Mouse (Mus musculus) natural killer cell, adult 2 months (primary cell): ENCODE data around the gene Ccnd3.

Experiments used
- DNase-seq, 2 experiments: peaks; one replicate each; pipeline ENCODE4 v3.0.0; 2022; ENCODE audit warnings: low spot score in 2 of 2

The Ccnd3 gene

DNA sequence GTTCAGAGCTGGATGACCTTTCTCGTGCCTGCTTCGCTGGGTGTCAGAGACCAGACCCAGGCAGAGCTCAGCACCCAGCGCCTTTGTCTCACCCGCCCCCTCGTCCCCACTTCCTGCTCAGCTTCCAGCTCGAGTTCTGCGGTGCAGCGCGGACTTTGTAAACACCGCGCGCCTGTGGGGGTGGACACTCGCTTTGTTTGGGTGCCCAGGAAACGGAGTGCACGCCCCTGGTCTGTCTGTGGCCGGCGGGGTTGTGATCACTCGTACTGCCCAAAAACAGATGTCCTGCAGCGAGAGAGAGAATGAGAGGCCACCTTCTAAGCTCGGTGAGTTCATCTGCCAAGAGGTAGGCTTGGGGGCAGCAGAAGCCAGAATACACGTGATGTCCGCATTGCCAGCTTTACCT is at the start of gene Ccnd3:
Gene Ccnd3 (plus strand): TSS at position 111 of the 406 bp plus-strand sequence.
- DNase-seq, result peak; percentile 90 to 96

DNA sequence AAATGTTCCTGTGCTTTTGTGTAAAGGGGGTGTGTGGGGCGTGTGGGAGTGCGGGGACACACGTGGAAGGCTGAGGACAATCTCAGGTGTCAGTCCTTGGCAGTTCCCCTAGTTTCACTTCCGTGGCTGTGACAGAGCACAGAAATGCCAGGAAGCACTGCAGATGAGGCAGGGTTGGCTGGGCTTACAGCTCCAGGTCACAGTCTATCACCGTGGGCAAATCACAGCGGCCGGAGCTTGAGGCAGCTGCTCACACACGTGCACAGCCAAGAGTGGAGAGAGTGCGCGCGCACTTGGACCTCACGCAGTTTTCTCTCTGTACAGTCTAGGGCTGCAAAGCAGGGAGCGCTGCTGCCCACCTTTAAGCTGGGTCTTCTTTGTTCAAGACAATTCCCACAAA is 46.5 kb upstream of the Ccnd3 start:
- no peak for DNase-seq

DNA sequence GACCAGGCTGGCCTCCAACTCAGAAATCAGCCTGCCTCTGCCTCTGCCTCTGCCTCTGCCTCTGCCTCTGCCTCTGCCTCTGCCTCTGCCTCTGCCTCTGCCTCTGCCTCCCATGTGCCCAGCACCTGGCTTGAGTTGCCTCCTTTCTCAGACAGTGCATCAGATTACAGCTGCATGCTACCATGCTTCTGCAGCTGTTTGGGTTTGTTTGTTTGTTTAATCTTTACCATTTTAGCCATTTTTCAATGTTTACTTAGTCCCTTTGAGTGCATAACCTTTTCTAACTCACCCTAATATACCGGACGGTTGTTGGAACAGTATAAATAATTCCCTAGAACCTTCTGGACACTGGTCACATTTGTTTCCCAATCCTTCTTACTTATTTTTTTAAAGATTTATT is 45.9 kb upstream of the Ccnd3 start:
- DNase-seq, result no peak

DNA sequence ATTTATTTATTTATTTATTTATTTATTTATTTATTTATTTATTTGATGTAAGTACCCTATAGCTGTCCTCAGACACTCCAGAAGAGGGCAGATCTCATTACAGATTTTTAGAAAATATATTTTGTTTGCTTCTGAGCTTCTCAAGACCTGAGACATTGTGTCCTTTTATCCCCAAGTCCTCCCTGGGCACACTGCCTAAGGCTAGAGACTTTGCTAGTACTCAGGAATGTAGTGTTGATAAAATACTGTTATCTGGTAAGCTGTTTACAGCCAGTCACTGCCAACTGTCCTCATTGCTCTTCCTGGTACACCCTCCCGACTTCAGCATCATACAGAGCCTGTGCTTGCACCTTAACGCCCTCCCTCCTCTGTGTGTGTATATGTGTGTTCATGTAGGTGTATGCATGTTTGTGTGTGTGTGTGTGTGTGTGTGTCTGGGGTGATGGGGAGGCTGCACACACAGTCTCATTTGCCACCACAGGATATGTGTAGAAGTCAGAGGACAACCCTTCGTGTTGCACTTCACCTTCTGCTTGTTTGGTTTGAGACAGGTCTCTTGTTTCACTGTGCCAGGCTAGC is 45.4 kb upstream of the Ccnd3 start:
- no peak for DNase-seq

DNA sequence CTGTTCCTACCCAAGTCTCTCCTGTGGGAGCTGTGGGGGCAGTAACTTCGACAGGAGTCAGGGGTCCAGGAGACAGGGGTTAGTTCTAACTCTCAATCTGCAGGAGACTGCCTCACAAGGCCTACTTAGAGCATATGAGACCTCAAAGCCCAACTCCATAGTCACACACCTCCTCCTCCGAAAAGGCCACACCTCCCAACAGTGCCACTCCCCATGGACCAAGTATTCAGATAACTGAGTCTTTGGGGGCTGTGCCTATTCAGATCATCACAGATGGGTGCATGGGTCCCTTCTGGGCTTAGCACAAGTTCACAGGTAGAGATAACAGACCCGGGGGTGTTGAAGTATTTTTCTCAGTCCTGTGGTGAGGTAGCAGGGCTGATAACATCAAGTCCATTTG is 43.2 kb upstream of the Ccnd3 start:
- DNase-seq, result no peak

DNA sequence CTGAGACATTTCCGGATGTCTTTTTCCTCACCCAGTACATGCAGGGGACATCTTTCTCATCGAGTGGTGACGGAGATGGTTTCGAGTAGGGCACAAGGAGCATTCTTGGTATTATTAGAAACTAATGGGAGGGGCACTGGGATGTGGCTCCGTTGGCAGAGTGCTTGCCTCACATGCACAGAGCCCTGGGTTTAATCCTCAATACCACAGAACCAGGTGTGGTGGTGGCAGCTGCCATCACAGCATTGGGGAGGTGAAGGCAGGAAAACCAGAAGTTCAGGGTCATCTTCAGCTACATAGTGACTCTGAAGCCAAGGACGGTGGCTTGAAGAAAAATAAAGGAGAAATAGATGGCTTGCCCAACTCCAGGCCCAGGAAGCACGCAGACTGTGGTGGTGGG is 42.6 kb upstream of the Ccnd3 start:
- DNase-seq, result no peak

DNA sequence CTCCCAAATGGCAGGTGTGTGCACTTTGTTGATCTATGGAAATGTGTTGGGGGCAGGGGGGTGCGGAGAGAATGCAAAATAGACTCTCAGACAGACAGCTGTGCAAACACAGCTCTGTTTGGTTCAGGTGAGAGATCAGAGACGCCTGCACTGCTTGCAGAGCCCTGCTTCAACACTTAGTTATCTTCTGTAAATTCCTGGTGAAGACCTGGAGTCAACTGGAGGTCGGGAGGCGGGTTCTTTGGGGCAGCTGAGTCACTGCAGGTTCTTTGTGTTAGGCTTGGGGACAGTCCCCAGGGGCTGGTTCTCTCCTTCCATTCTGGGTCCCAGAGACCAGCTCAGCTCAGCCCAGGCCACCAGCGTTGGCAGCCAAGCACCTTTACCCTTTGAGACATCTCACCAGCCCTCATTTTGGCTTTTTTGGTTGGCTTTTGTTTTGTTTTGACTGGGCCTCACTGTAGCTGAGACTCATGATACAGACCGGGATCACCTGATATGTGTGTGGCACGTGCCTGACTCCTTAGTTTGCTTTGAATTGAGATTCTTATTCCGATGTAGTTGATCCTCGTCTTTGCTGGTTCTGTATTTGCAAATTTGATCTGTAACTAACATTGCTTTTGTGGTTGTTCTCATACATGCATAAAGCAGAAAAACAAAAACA is 42.0 kb upstream of the Ccnd3 start:
- DNase-seq, result no peak

DNA sequence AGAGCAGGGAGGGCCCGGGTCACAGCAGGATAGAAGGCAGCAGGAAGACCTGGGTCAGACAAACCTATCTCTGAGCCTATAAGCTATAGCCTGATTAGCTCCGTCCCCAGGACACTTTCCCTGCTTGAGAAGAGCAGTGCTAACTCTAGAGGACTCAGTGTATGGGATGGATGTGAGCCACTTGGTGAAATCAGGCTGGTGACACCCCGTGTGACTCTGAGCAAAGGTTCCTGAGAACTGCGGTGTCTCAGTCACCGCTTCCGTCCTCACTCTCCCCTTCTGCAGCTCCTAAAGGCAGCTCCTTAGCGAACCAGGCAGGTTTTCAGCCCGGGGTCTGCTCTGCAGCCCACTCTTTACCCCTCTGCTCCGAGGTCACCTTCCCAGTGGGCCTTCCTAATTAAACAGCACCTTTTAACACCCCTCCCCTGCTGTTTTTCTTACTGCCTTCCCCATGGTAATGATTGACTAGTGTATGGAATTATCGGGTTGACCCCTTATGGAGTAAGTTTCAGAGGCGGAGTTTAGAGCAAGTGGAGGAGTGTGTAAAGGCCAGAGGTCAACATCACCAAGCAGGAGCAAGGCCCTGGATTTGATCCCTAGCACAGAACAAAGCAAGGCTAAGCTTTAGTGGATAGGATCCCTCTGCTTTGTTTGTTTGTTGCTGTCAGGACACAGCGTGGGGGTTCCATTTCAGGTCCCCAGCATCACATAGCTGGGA is 40.4 kb upstream of the Ccnd3 start:
- no peak for DNase-seq

DNA sequence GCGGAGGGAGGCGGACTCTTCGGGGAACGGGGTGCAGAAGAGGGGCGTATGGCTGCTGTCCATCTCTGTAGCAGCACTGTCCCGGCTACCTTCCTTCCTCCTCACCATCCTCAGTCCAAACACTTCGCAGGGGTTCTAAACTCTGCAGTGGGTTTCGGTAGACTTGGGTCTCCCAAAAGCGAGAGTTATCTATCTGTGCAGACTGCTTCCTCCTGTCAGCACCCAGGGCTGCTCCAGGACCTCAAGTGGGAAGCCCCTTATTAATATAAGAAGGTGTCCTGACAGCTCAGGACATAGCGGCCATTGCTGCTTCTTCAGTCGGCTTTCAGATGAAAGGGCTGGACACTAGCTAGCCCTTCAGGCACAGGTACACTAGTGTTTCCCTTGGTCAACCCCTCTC is 39.8 kb upstream of the Ccnd3 start:
- DNase-seq, result no peak

DNA sequence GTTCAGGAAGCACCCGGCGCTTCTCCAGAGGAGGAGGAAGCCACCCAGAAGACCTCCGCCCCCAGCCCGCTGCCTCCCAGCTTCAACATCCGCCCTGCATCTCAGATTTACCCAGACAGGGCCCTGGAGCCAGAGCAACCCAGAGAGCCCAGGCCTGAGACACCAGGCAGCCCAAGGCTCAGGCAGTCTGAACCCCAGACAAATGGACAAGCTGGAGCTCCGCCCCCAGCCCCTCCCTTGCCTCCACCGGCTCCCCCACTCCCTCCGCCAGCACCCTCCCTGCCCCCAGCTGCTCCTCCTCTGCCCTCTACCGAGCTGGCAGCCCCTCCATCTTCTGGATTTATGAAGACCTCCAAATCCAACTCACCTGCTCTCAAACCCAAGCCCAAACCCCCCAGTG is 38.6 kb upstream of the Ccnd3 start:
- DNase-seq, result no peak

DNA sequence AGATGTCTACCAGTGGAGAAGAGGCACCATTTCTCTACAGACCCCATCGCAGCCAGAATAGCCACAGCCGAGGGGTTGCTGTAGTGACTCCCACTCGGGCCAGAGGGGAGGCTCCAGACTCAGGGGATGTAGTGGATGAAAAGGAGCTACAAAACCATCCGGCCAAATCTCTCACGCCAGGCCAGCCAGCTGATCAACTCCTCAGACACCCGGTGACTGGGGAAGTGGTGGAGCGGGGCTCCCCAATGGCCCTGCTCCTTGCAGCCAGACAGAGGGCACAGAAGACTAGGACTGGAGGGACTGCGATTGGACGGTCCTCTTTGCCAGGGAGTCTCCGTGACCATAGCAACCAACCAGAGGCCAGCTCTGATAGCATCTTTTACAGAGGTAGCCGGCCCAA is 37.2 kb upstream of the Ccnd3 start:
- no peak for DNase-seq

DNA sequence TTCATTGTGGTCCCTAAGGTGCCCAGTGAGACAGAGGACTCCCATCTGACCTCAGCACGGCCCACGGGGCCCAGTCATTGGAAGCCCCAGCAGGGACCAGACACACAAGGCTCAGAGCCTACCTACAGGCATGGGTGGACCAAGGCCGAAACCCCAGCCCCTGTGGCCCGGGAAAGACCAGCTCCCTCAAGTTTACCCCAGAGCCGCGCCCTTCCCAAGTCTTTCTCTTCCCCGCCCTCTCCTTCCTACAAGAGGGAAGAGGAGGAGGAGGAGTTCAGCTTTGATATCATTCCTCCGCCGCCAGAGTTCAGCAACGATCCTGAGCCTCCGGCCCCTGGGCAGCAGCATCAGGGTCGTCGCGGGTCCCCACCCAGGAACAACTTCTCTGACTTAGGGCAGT is 36.8 kb upstream of the Ccnd3 start:
- DNase-seq, result no peak

DNA sequence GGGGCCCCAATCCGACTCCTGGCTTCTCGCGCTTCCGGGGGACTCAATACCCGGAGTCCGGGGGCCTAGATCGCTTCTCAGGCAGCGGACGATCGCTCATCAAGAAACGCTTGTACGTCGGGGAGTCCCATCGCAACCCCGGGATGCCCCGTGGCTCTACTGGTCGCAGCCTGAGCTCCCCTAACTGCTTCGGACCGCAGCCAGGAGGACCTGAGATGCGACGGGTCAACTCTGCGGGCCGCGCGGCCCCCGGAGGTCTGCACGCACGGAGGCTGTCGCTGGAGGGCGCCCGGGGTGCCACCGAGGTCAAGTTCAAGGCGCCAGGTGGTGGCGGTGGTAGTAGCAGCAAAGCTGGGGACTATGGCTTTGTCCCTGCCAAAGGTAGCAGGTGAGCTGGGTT is 36.4 kb upstream of the Ccnd3 start:
- DNase-seq, result no peak

DNA sequence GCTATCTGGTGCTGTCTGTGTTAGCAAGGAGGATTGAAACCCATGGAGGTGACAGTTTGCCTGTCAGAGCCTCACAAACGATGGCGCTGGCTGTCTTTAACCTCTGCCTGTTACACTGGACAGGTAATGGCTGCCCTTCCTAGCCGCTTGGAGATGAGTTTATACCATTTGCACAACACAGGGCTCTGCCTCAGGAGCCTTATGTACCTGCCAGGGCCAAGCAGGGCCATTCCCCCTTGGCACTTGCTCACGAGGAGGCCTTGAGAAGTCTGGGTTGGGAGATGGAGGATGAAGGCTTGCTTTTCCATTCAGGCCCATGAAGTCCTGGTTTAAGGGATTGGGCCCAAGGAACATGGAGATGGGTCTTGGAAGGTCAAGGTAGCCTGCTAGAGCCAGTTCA is 35.2 kb upstream of the Ccnd3 start:
- no peak for DNase-seq

DNA sequence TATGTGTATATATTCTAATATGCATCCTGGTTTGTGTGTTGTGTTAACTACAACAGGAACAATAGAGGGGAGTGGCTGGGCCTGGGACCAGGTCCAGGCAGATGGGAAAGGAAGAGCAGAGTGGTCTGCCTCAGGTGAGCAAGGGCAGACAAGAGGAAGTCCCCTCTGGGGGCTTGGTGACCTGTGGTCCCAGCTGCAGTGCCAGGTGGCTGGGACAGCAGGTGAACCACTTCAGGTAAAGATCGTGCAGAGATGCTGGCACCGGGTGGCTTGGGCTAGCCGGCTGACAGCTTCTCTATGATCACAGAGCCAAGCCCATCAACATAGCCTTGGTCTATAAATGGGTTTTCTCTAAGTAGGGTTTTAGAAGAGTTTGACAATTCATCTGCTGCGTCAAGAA is 34.7 kb upstream of the Ccnd3 start:
- no peak for DNase-seq

DNA sequence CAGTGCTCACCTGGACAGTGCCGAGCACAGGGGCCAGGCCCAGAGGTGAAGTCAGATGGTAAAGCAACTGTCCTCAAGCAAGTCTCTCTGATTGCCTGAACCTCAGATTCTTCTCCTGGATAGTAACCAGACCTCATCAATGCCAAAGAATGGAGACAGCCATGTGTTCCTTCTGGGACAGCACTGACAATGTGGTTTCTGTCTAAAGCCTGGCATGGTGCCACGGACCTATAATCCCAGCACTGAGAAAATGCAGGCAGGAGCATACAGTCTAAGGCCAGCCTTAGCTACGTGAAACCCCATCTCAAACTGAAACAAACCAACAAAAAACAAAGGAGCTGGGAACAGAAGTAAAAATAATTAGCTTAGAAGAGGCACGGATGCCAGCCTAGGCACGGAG is 34.2 kb upstream of the Ccnd3 start:
- no peak for DNase-seq

DNA sequence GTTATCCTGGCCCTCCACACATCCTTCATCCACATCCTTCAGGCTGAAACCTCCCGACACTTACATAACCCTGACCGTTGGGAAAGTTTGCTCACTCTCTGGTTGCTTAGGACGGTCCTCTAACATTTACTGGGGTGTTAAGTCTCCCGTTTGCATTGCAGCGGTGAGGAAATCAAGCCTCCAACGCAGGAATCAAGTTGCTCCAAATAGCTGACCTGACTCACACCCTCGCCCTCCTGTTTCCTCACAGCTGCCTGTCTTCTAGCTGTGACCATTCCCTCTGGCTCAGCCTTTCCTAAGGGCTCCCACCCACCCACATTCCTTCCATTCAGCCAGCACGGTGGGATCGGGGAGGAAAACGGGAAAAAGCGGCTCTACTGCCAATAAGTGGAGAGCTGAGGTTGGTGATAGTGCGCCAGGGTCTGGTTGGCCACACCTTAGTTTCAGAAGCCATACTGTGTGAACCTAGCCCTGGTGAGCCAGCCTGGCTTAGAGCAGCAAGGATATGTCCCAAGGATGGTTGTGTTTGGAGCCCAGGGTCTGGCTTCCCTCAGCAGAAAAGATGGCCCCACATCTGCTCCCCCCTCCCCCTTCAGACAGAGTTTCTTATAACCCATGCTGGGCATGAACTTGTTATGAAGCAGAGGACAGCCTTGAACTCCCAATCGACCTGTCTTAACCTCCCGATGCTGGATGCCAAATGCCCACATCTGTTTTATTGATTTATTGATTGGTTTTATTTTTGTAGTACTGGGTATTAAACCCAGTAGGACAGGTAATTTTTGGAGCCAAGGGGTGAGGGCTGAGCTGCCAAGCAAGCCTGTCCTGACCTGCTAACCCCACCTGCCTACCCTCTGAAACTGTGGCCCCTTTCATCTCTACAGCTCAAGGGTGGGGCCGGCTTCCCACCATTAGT is 32.2 kb upstream of the Ccnd3 start:
- DNase-seq, result no peak

DNA sequence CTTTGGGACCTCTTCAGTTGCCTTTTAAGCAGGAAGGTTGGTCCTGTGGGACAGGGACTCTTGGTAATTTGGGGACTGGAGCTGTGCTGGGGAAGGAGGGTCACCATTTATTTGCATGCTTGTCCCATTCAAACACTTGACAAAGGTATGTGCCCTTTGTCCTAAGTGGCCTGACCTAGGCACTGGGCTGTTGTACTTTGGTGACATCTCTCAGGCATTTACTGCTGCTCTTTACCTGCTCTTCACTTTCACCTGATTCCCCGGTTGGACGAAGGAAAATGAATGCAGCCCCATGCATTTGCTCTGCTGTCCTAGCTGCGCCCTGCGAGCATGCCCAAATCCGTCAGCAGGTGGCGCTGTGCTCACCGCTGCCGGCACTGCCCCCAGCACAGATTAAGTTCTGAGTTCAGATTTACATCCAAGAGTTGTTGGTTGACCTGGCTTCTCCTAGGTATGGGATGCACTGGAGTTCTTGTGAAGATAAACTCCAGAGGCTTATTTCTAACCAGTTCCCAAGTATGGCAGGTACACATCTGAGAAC is 31.3 kb upstream of the Ccnd3 start:
- DNase-seq, result peak; percentile 52 to 62

DNA sequence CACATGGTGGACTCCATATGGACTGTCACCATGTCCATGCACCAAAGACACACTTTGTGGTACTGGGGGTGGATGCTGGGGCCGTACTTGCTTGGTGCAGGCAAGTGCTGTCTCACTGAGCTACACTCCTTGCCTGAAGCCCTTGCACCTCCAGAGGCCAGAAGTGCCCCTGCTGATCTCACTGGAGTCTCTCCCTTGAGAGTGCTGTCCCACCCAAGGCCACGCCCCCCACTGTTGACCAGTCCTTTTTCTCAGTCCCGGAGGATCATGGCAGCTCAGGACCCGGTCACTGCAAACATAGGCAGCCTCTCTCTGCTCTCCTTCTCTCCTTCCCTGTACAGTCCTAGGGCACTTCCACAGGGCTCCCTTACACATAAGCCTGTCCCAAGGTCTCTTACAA is 30.6 kb upstream of the Ccnd3 start:
- DNase-seq, result no peak

DNA sequence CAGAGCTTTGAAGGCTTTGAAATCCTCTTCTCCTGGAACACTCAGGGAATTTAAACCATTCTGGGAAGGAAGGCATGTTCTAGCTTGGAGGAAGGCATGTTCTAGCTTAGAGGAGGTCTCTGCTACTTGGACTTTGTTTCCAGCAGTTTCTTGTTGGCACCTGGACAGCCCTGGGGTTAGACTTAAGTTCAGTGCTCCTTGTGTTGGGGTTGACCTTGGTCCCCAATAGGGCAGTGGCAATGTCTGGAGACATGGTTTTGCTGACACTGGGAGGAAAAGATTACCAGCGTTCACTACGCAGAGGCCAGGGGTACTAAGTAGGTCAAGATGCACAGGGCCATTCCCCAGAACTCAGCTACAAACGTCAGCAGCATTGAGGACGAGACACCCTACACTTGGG is 29.7 kb upstream of the Ccnd3 start:
- no peak for DNase-seq

DNA sequence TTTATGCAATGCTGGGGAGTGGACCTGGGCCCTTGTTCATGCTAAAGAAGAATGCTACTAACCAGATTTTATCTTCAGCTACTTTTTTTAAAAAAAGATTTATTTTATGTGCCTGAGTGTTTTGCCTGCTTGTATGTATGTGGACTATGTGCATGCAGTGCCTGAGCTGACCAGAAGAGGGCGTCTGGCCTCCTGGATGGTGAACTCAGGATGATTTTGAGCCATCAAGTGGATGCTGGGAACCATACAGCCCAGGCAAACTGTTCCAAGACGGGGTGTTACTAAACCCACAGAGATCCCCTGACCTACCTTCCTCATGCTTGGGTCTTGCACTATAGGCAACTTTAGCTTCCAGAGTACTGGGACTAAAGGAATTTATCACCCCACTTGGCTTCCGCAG is 29.1 kb upstream of the Ccnd3 start:
- no peak for DNase-seq

DNA sequence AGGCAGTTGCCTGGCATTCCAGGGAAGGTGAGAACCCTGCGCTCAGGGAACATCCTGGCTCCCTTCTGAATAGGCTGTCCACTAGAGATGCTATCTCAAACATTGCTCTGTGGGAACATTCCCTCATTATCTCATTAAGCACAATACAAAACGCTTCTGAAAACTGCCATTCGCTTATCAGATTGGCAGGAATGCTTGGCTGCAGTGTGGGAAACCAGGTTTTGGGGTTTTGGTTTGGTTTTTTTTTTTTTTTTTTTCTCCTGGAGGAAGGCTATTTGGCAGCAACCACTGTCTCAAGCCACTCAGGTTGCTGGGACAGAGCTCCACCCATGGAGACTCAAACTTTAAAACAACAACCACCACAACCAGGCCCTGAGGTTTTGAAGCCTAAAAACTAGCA is 25.0 kb upstream of the Ccnd3 start:
- DNase-seq, result no peak
